In genomic region chr17:83307641-83308296, GRCm38 (mm10) we compare ENCODE assay signal across 17 mouse cellular contexts. TPM values are rescaled to one million over a fixed set of nuclear protein-coding genes. Genes with fewer than 3 reads are reported as not detected.
DNase-seq lines count a peak whose midpoint lies in the region; ATAC-seq lines count a peak whose summit lies in the region.
"Had no signal": no experiment of that assay in that cellular context is flagged by ENCODE, and none has a peak within 500 bp of the region (broad histone marks: within the 10 kb centered on the region; RNA-seq: fewer than 3 reads in every experiment).

No protein-coding gene starts in this region.

- no peaks in the 10 kb centered on the region for H3K27me3 ChIP-seq in heart, embryonic 10.5 days (ENCODE audit: insufficient read depth, poor library complexity, severe bottlenecking)
- H3K27me3 ChIP-seq in limb, embryonic 12.5 days, result no peaks in the 10 kb centered on the region
- H3K27me3 ChIP-seq in stomach, embryonic 15.5 days (replicated peaks), result no peaks in the 10 kb centered on the region
- H3K27me3 ChIP-seq: embryonic facial prominence, embryonic 13.5 days; neural tube, embryonic 12.5 days; Patski had no signal

- no peak overlapping the region for H3K4me3 ChIP-seq in heart, embryonic 10.5 days
- H3K4me3 ChIP-seq in limb, embryonic 12.5 days (replicated peaks), result no peak overlapping the region
- no peak overlapping the region for H3K4me3 ChIP-seq in stomach, embryonic 15.5 days (replicated peaks)
- H3K4me3 ChIP-seq: embryonic facial prominence, embryonic 13.5 days; forebrain, embryonic 12.5 days; heart, adult 2 months; neural tube, embryonic 12.5 days had no signal

- 81% methylated on average over 11 of the region's 11 CpGs for WGBS in heart, embryonic 10.5 days
- 15% methylated on average over 11 of the region's 11 CpGs for WGBS in limb, embryonic 12.5 days
- 52% methylated on average over 11 of the region's 11 CpGs for WGBS in stomach, embryonic 15.5 days

- peak overlapping the region; percentile 86 for H3K27ac ChIP-seq in heart, embryonic 10.5 days
- H3K27ac ChIP-seq in limb, embryonic 12.5 days, result peak overlapping the region; percentile 75; the same call in 1 of the 2 replicates
- peak overlapping the region; percentile 81 for H3K27ac ChIP-seq in stomach, embryonic 15.5 days
- H3K27ac ChIP-seq: embryonic facial prominence, embryonic 13.5 days; forebrain, embryonic 12.5 days; heart, adult 2 months; neural tube, embryonic 12.5 days had no signal

- peak overlapping the region; percentile 30; the same call in 1 of the 2 replicates for H3K4me2 ChIP-seq in limb, embryonic 12.5 days
- H3K4me2 ChIP-seq in stomach, embryonic 15.5 days, result no peak overlapping the region
- H3K4me2 ChIP-seq: embryonic facial prominence, embryonic 13.5 days; forebrain, embryonic 12.5 days; neural tube, embryonic 12.5 days had no signal

- no peak for DNase-seq in heart, embryonic 10.5 days (ENCODE audit: low spot score)
- no peak for DNase-seq in heart, postnatal 4 days
- no peak for DNase-seq in gastrocnemius, postnatal 36 days
- DNase-seq in adipocyte (ENCODE audit: low spot score), result no peak
- DNase-seq in left cerebral cortex, postnatal 25 days (ENCODE audit: low spot score in 2 of 2), result no peak
- DNase-seq: cerebellum, adult 11 months; heart, adult 2 months; heart, postnatal 10 days; thymus, postnatal 36 days had no signal

- H3K9me3 ChIP-seq in heart, embryonic 10.5 days, result no peaks in the 10 kb centered on the region
- no peaks in the 10 kb centered on the region for H3K9me3 ChIP-seq in limb, embryonic 12.5 days
- no peaks in the 10 kb centered on the region for H3K9me3 ChIP-seq in stomach, embryonic 15.5 days
- H3K9me3 ChIP-seq: embryonic facial prominence, embryonic 13.5 days; forebrain, embryonic 12.5 days; neural tube, embryonic 12.5 days had no signal

- H3K4me1 ChIP-seq in heart, embryonic 10.5 days, result peaks cover 44% of the 10 kb centered on the region
- H3K4me1 ChIP-seq in limb, embryonic 12.5 days (replicated peaks), result peaks cover 52% of the 10 kb centered on the region
- H3K4me1 ChIP-seq in stomach, embryonic 15.5 days, result peaks cover 16% of the 10 kb centered on the region; the same call in 1 of the 2 replicates

- H3K9ac ChIP-seq in limb, embryonic 12.5 days (replicated peaks), result no peak overlapping the region
- no peak overlapping the region for H3K9ac ChIP-seq in stomach, embryonic 15.5 days
- H3K9ac ChIP-seq: embryonic facial prominence, embryonic 13.5 days; forebrain, embryonic 12.5 days; neural tube, embryonic 12.5 days had no signal

- intact Hi-C loops in gastrocnemius, postnatal 36 days (cut with DNase I), result no loop called here
- intact Hi-C loops in left cerebral cortex, postnatal 25 days (cut with DNase I), result no loop called here

- ATAC-seq in granulocyte monocyte progenitor cell, adult 5-6 weeks (replicated peaks; ENCODE audit: poor library complexity, severe bottlenecking), result peak; percentile 62
- peak; percentile 57 for ATAC-seq in limb, embryonic 12.5 days (ENCODE audit: insufficient number of reproducible peaks, insufficient read depth, low FRiP score, low TSS enrichment, low read depth)
- ATAC-seq in stomach, embryonic 15.5 days (ENCODE audit: insufficient read depth, low FRiP score, low read depth), result peak; percentile 11; the same call in 1 of the 2 replicates
- ATAC-seq: hindbrain, embryonic 16.5 days; Patski had no signal

- no peaks in the 10 kb centered on the region for H3K36me3 ChIP-seq in heart, embryonic 10.5 days
- no peaks in the 10 kb centered on the region for H3K36me3 ChIP-seq in limb, embryonic 12.5 days
- H3K36me3 ChIP-seq in stomach, embryonic 15.5 days, result no peaks in the 10 kb centered on the region
- H3K36me3 ChIP-seq: embryonic facial prominence, embryonic 13.5 days; forebrain, embryonic 12.5 days; neural tube, embryonic 12.5 days had no signal

RNA-seq across cellular contexts. Expression of gene Eml4, which starts 43.0 kb away (rescaled TPM):
- polyA plus RNA-seq in heart, embryonic 10.5 days (2016; fragmentation: Nextera tagmentation; extraction: Ambion mirVana), result 27.8 and 37.3 TPM in 2 replicates
- total RNA-seq in heart, postnatal 4 days (2021), result 10 to 100 TPM; 17.5 to 18.1 TPM
- total RNA-seq in granulocyte monocyte progenitor cell, adult 5-6 weeks (2014; fragmentation: Nextera tagmentation), result 33.7 and 42.4 TPM in 2 replicates
- total RNA-seq in granulocyte monocyte progenitor cell, adult 5-6 weeks (2017), result 82.3 and 87.2 TPM in 2 replicates
- polyA plus RNA-seq in limb, embryonic 12.5 days (2016; fragmentation: Nextera tagmentation; extraction: Ambion mirVana), result 70.8 and 74.8 TPM in 2 replicates
- polyA plus RNA-seq in stomach, embryonic 15.5 days (2015; fragmentation: Nextera tagmentation; extraction: Ambion mirVana), result 30.5 and 31.1 TPM in 2 replicates
- total RNA-seq in gastrocnemius, postnatal 36 days (2021), result 1 to 10 TPM; 1.7 TPM
- 10 to 100 TPM; 24.1 to 25.1 TPM for total RNA-seq in left cerebral cortex, postnatal 25 days (2021)

Comparison
In these comparisons a context has a peak if more than half of its experiments do, and no peak if none do; other contexts are left out.
1. ATAC-seq: peak in every context shown above with its lines; median percentile 62 in granulocyte monocyte progenitor cell, adult 5-6 weeks; 57 in limb, embryonic 12.5 days; 11 in stomach, embryonic 15.5 days.
2. RNA of gene Eml4, which starts 43.0 kb away (total RNA-seq): 33.7 to 87.2 TPM in granulocyte monocyte progenitor cell, adult 5-6 weeks, 24.1 to 25.1 TPM in left cerebral cortex, postnatal 25 days and 17.5 to 18.1 TPM in heart, postnatal 4 days; 1.7 TPM in gastrocnemius, postnatal 36 days; every median in the first group is over 4 times any median in the second.
3. Peak in every context shown above with its lines, with median percentiles within 50 percentile points of each other: H3K27ac ChIP-seq.